Mouse (Mus musculus): Measurements from ENCODE around the gene Gpam. TPM values are rescaled to one million over a fixed set of nuclear protein-coding genes. Genes with fewer than 3 reads are reported as not detected.

Gene Gpam
- total RNA-seq, 2 experiments from 2014 or later = 90.7 to 133 TPM

- DNase-seq (ENCODE audit: low spot score) = no peak
Measured at GRCm38 (mm10) chr19:55143391-55144300, 16.6 kb upstream of the Gpam start.

GRCm38 (mm10) chr19:55139301-55139700, 12.3 kb upstream of the Gpam start:
- no peak for DNase-seq (ENCODE audit: low spot score)

GRCm38 (mm10) chr19:55138506-55138905, 11.5 kb upstream of the Gpam start:
- no peak for DNase-seq (ENCODE audit: low spot score)

GRCm38 (mm10) chr19:55137884-55138283, 10.8 kb upstream of the Gpam start:
- no peak for DNase-seq (ENCODE audit: low spot score)

GRCm38 (mm10) chr19:55136693-55137427, 9.8 kb upstream of the Gpam start:
- peak; percentile 41 for DNase-seq (ENCODE audit: low spot score)

GRCm38 (mm10) chr19:55135918-55136317, 8.9 kb upstream of the Gpam start:
- DNase-seq (ENCODE audit: low spot score) = no peak

GRCm38 (mm10) chr19:55134521-55134920, 7.5 kb upstream of the Gpam start:
- DNase-seq (ENCODE audit: low spot score) = no peak

- no peak for DNase-seq (ENCODE audit: low spot score)
Measured at GRCm38 (mm10) chr19:55132476-55132875, 5.4 kb upstream of the Gpam start.

GRCm38 (mm10) chr19:55131747-55132146, 4.7 kb upstream of the Gpam start:
- DNase-seq (ENCODE audit: low spot score) = no peak

- DNase-seq (ENCODE audit: low spot score) = no peak
Measured at GRCm38 (mm10) chr19:55128469-55128868, 1.4 kb upstream of the Gpam start.

- no peak for DNase-seq (ENCODE audit: low spot score)
Measured at GRCm38 (mm10) chr19:55125456-55125855, 1.6 kb downstream of the Gpam start.

GRCm38 (mm10) chr19:55123001-55123536, 4.0 kb downstream of the Gpam start:
- DNase-seq (ENCODE audit: low spot score) = no peak

- no peak for DNase-seq (ENCODE audit: low spot score)
Measured at GRCm38 (mm10) chr19:55122351-55122980, 4.6 kb downstream of the Gpam start.

- no peak for DNase-seq (ENCODE audit: low spot score)
Measured at GRCm38 (mm10) chr19:55121836-55122235, 5.2 kb downstream of the Gpam start.

GRCm38 (mm10) chr19:55120518-55121244, 6.4 kb downstream of the Gpam start:
- peak; percentile 50 for DNase-seq (ENCODE audit: low spot score)

- no peak for DNase-seq (ENCODE audit: low spot score)
Measured at GRCm38 (mm10) chr19:55119541-55119940, 7.5 kb downstream of the Gpam start.

GRCm38 (mm10) chr19:55117991-55118390, 9.0 kb downstream of the Gpam start:
- DNase-seq (ENCODE audit: low spot score) = no peak

- no peak for DNase-seq (ENCODE audit: low spot score)
Measured at GRCm38 (mm10) chr19:55117059-55117815, 9.8 kb downstream of the Gpam start.

GRCm38 (mm10) chr19:55115532-55115931, 11.5 kb downstream of the Gpam start:
- no peak for DNase-seq (ENCODE audit: low spot score)

GRCm38 (mm10) chr19:55114825-55115395, 12.1 kb downstream of the Gpam start:
- DNase-seq (ENCODE audit: low spot score) = no peak
